Mouse (Mus musculus) liver, embryonic 15.5 days (tissue): ENCODE data around the gene Mepe. TPM values are rescaled to one million over a fixed set of nuclear protein-coding genes. Genes with fewer than 3 reads are reported as not detected.

ENCODE experiments used
- ATAC-seq: fragments of 200-750 bp; cut with Nextera tagmentation; 2 replicates; pipeline ENCODE4 v1.8.0; 2017; ENCODE audit warnings: moderate number of reproducible peaks, mild to moderate bottlenecking, moderate library complexity; ENCODE audit not compliant: insufficient read depth
- H3K27ac ChIP-seq: fragments of 300-500 bp; sonication (generic); replicated peaks from 2 replicates; pipeline ENCODE4 v1.5.1; 2015; ENCODE audit warnings: mild to moderate bottlenecking, inconsistent platforms
- H3K27me3 ChIP-seq: fragments of 300-500 bp; sonication (generic); 2 replicates; pipeline ENCODE4 v1.6.1; 2015; ENCODE audit warnings: mild to moderate bottlenecking, inconsistent platforms
- H3K36me3 ChIP-seq: fragments of 300-500 bp; sonication (generic); replicated peaks from 2 replicates; pipeline ENCODE4 v1.6.1; 2015; ENCODE audit warnings: moderate library complexity, mild to moderate bottlenecking, inconsistent platforms
- H3K4me1 ChIP-seq: fragments of 300-500 bp; sonication (generic); replicated peaks from 2 replicates; pipeline ENCODE4 v1.6.1; 2015; ENCODE audit warnings: inconsistent platforms
- H3K4me2 ChIP-seq: fragments of 300-500 bp; sonication (generic); 2 replicates; pipeline ENCODE4 v1.6.1; 2015; ENCODE audit warnings: moderate library complexity, mild to moderate bottlenecking, inconsistent platforms
- H3K4me3 ChIP-seq: fragments of 300-500 bp; sonication (generic); replicated peaks from 2 replicates; pipeline ENCODE4 v1.5.1; 2015; ENCODE audit warnings: mild to moderate bottlenecking, inconsistent platforms
- H3K9ac ChIP-seq: fragments of 300-500 bp; sonication (generic); 2 replicates; pipeline ENCODE4 v1.6.1; 2015; ENCODE audit warnings: moderate library complexity, mild to moderate bottlenecking, inconsistent platforms
- H3K9me3 ChIP-seq: fragments of 300-500 bp; sonication (generic); replicated peaks from 2 replicates; pipeline ENCODE4 v1.6.1; 2016; ENCODE audit warnings: inconsistent platforms
- WGBS: fragments of 180-500 bp; shearing (Covaris S2); methylation state at CpG from one replicate; pipeline ENCODE4 v1.1.7; 2015; ENCODE audit warnings: mixed read lengths; ENCODE audit not compliant: insufficient replicate concordance; 5-methylcytosine and 5-hydroxymethylcytosine counted together
- polyA plus RNA-seq: library from polyadenylated mRNA; unstranded; fragments of >200 nt; fragmentation: Nextera tagmentation; extraction: Ambion mirVana; gene quantifications from 2 replicates; pipeline ENCODE4 v1.2.1, GENCODE M21; 2015

Gene Mepe
- not detected in 2 replicates for polyA plus RNA-seq

- no peaks in the 10 kb centered on the region for H3K27me3 ChIP-seq
These were observed at the start of gene Mepe for GRCm38 (mm10) chr5:104325029-104325428. Mepe (plus strand) TSS chr5:104325329.

DNA sequence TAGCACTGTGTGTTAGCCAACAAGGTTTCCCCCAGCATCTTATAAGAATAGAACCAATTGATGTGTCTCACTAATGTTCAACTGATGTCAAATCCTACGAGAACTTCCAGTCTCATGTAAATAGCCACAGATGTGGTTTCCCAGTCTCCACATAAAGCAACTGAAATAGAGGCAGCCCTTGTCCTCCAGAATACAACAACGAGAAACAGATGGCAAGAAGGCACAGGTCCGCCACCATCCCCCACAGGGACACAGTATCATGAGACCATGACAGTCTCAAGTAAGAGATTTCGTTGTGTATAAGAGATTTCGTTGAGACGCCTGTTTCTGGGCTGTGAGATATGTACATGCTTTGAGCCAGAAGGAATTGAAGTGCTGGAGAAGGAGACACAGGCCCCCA is 30.9 kb upstream of the Mepe start:
- no peak for ATAC-seq
- H3K27ac ChIP-seq, result no peak overlapping the region
- no peaks in the 10 kb centered on the region for H3K27me3 ChIP-seq
- H3K9me3 ChIP-seq, result no peaks in the 10 kb centered on the region
- no peak overlapping the region for H3K9ac ChIP-seq
- no peak overlapping the region for H3K4me3 ChIP-seq
- no peaks in the 10 kb centered on the region for H3K36me3 ChIP-seq
- whole genome bisulfite sequencing, result 64% methylated on average over 6 of the region's 6 CpGs
- H3K4me1 ChIP-seq, result no peaks in the 10 kb centered on the region
- no peak overlapping the region for H3K4me2 ChIP-seq

More at GRCm38 (mm10) chr5:104325029-104325428, at the start of gene Mepe:
- no peak for ATAC-seq
- Histone ChIP-seq H3K27ac (no peak within 1 kb of the TSS), H3K9ac (no peak within 1 kb of the TSS), H3K4me2 (no peak within 1 kb of the TSS), H3K9me3 (no peaks in the 10 kb centered on the region), H3K36me3 (no peaks in the 10 kb centered on the region), H3K4me3 (no peak within 1 kb of the TSS), H3K4me1 (no peaks in the 10 kb centered on the region)
- WGBS, result 65% methylated on average over 6 of the region's 6 CpGs

DNA sequence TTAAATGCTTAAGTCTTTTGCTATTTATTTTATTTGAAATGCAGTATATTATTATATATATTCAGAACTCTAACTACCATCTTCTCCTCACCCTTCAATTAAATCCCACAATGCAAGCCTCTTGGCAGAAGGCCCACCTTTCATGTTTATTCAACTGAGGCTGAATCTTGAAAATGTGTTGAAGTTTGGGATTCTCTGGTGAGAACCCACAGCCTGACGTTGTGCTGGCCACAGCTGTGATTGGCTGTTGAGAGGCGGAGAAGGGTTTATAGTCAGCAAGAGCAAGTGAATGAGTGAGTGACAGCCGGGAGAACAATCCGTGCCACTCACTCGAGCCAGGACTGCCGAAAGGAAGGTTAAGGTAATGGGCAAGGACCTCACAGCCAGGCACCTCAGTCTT is 26.1 kb upstream of the Mepe start, which contains the start of gene Ibsp:
Gene Ibsp (plus strand): TSS at position 178 of the 400 bp plus-strand sequence.
- no peaks in the 10 kb centered on the region for H3K27me3 ChIP-seq
- no peak within 1 kb of the TSS for H3K4me2 ChIP-seq
- H3K27ac ChIP-seq, result no peak within 1 kb of the TSS
- no peaks in the 10 kb centered on the region for H3K4me1 ChIP-seq
- H3K9ac ChIP-seq, result no peak within 1 kb of the TSS
- H3K4me3 ChIP-seq, result no peak within 1 kb of the TSS
- ATAC-seq, result no peak
- H3K36me3 ChIP-seq, result no peaks in the 10 kb centered on the region
- 61% methylated on average over 6 of the region's 6 CpGs for WGBS
- no peaks in the 10 kb centered on the region for H3K9me3 ChIP-seq

- H3K4me2 ChIP-seq, result no peak overlapping the region
- no peaks in the 10 kb centered on the region for H3K9me3 ChIP-seq
- H3K4me3 ChIP-seq, result no peak overlapping the region
- no peaks in the 10 kb centered on the region for H3K27me3 ChIP-seq
- WGBS, result 38% methylated on average over 1 of the region's 1 CpGs
- no peak for ATAC-seq
- no peak overlapping the region for H3K27ac ChIP-seq
- no peak overlapping the region for H3K9ac ChIP-seq
- no peaks in the 10 kb centered on the region for H3K4me1 ChIP-seq
- H3K36me3 ChIP-seq, result no peaks in the 10 kb centered on the region
These were observed 11.1 kb upstream of the Mepe start for GRCm38 (mm10) chr5:104314073-104314472.

- Histone ChIP-seq H3K9ac (no peak overlapping the region), H3K4me3 (no peak overlapping the region), H3K27ac (no peak overlapping the region), H3K9me3 (no peaks in the 10 kb centered on the region), H3K4me1 (no peaks in the 10 kb centered on the region), H3K36me3 (no peaks in the 10 kb centered on the region), H3K4me2 (no peak overlapping the region), H3K27me3 (no peaks in the 10 kb centered on the region)
- ATAC-seq, result no peak
- 53% methylated on average over 4 of the region's 4 CpGs for WGBS
These were observed 1.8 kb downstream of the Mepe start for GRCm38 (mm10) chr5:104326884-104327283.

GRCm38 (mm10) chr5:104327389-104327788 is 2.3 kb downstream of the Mepe start:
- ATAC-seq, result no peak
- no peaks in the 10 kb centered on the region for H3K27me3 ChIP-seq
- 49% methylated on average over 8 of the region's 8 CpGs for WGBS

GRCm38 (mm10) chr5:104327876-104328275 is 2.7 kb downstream of the Mepe start:
- H3K4me2 ChIP-seq, result no peak overlapping the region
- H3K4me3 ChIP-seq, result no peak overlapping the region
- H3K36me3 ChIP-seq, result no peaks in the 10 kb centered on the region
- H3K9ac ChIP-seq, result no peak overlapping the region
- H3K27me3 ChIP-seq, result no peaks in the 10 kb centered on the region
- no peak for ATAC-seq
- no peaks in the 10 kb centered on the region; the same call in 1 of the 2 replicates for H3K4me1 ChIP-seq
- H3K9me3 ChIP-seq, result no peaks in the 10 kb centered on the region
- H3K27ac ChIP-seq, result no peak overlapping the region

More at GRCm38 (mm10) chr5:104327389-104327788, 2.3 kb downstream of the Mepe start:
- no peaks in the 10 kb centered on the region for H3K4me1 ChIP-seq
- no peak overlapping the region for H3K27ac ChIP-seq
- H3K4me3 ChIP-seq, result no peak overlapping the region
- no peak overlapping the region for H3K9ac ChIP-seq
- no peaks in the 10 kb centered on the region for H3K36me3 ChIP-seq
- H3K9me3 ChIP-seq, result no peaks in the 10 kb centered on the region
- no peak overlapping the region for H3K4me2 ChIP-seq

GRCm38 (mm10) chr5:104328317-104328850 is 3.3 kb downstream of the Mepe start:
- H3K27me3 ChIP-seq, result no peaks in the 10 kb centered on the region
- H3K27ac ChIP-seq, result no peak overlapping the region
- H3K36me3 ChIP-seq, result no peaks in the 10 kb centered on the region
- no peaks in the 10 kb centered on the region for H3K9me3 ChIP-seq
- no peak overlapping the region for H3K9ac ChIP-seq
- no peak for ATAC-seq
- H3K4me1 ChIP-seq, result no peaks in the 10 kb centered on the region; the same call in 1 of the 2 replicates
- 56% methylated on average over 4 of the region's 4 CpGs for WGBS
- no peak overlapping the region for H3K4me2 ChIP-seq
- H3K4me3 ChIP-seq, result no peak overlapping the region

DNA sequence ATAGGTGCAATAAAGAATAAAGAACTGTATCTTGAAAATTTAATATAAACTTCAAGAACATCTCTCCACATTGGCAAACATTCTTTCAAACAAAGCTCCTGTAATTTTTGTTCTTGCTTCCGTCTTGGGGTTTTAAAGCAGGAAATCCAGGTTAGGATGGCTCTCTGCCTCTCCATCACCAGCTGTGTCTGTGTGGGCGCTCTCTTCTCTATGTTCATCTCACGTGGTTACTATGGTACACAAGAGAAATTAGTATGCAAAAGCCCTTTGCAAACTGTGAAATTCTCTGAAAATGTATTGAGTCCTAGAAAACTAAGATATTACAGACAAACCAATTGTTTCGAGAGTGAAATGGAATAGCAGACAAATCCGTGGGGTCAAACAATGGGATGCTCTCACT is 4.3 kb downstream of the Mepe start:
- Histone ChIP-seq H3K9me3 (no peaks in the 10 kb centered on the region), H3K36me3 (no peaks in the 10 kb centered on the region), H3K4me2 (no peak overlapping the region), H3K4me3 (no peak overlapping the region), H3K9ac (no peak overlapping the region), H3K4me1 (no peaks in the 10 kb centered on the region; the same call in 1 of the 2 replicates), H3K27ac (no peak overlapping the region), H3K27me3 (no peaks in the 10 kb centered on the region)
- WGBS, result 50% methylated on average over 5 of the region's 5 CpGs
- ATAC-seq, result no peak

DNA sequence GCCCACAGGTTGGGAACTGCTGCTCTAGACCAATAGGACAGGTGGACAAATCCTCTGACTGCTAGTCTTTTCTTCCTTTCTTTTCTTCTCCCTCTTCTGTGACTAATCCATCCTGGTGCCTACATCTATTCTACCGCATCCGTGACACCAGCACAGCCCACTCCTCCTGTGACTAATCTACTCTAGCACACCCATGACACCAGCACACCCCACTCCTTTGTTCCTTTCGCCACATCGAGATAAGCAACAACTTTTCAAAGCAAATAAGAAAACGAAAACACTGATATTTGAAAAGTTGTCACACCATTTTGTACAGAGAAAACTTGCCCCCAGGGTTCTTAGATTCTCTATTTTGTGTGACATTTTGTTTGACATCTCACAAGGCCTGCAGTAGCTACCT is 5.0 kb downstream of the Mepe start:
- Histone ChIP-seq H3K27me3 (no peaks in the 10 kb centered on the region), H3K9ac (no peak overlapping the region), H3K36me3 (no peaks in the 10 kb centered on the region), H3K4me2 (no peak overlapping the region), H3K4me1 (no peaks in the 10 kb centered on the region; the same call in 1 of the 2 replicates), H3K27ac (no peak overlapping the region), H3K4me3 (no peak overlapping the region), H3K9me3 (no peaks in the 10 kb centered on the region)
- WGBS, result 55% methylated on average over 5 of the region's 5 CpGs
- no peak for ATAC-seq

GRCm38 (mm10) chr5:104332296-104332695 is 7.2 kb downstream of the Mepe start:
- no peak overlapping the region for H3K9ac ChIP-seq
- no peak overlapping the region for H3K27ac ChIP-seq
- H3K27me3 ChIP-seq, result no peaks in the 10 kb centered on the region
- H3K4me1 ChIP-seq, result no peaks in the 10 kb centered on the region; the same call in 1 of the 2 replicates
- no peaks in the 10 kb centered on the region for H3K9me3 ChIP-seq
- H3K4me2 ChIP-seq, result no peak overlapping the region
- no peak overlapping the region for H3K4me3 ChIP-seq
- WGBS, result 46% methylated on average over 3 of the region's 3 CpGs
- no peaks in the 10 kb centered on the region for H3K36me3 ChIP-seq
- no peak for ATAC-seq

DNA sequence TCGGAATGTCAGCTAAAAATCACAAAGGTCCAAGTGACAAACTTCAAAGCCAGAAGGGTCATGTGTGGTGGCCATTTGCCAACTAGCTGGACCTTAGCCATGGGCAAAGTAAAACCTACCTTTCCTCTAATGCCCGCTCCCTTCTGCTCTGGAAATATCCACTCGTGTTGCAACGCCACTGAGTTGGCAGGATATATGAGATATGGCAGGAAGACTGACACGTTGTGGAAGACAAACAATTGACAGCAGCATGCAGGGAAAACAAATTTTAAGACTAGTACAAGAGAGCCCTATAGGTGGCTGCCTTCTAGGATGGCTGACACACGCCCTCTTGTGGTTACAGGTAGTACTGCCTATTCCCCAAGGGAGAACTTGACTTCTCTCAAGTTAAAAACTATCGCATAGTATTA is 8.1 kb downstream of the Mepe start:
- Histone ChIP-seq H3K4me2 (no peak overlapping the region), H3K27ac (no peak overlapping the region), H3K4me1 (no peaks in the 10 kb centered on the region; the same call in 1 of the 2 replicates), H3K36me3 (no peaks in the 10 kb centered on the region), H3K27me3 (no peaks in the 10 kb centered on the region), H3K9me3 (no peaks in the 10 kb centered on the region), H3K9ac (no peak overlapping the region), H3K4me3 (no peak overlapping the region)
- 31% methylated on average over 7 of the region's 7 CpGs for WGBS
- no peak; the same call in 1 of the 2 replicates for ATAC-seq
